ENCODE assay signal across 8 mouse cellular contexts in genomic region chr7:45361243-45361804, GRCm38 (mm10). TPM values are rescaled to one million over a fixed set of nuclear protein-coding genes. Genes with fewer than 3 reads are reported as not detected.
A peak's percentile ranks its signal among the peaks of the same experiment; 100 is the strongest.
DNase-seq lines count a peak whose midpoint lies in the region.

No protein-coding gene starts in this region.

- H3K36me3 ChIP-seq in megakaryocyte, embryonic 14.5 days (replicated peaks; ENCODE audit: low read length) = no peaks in the 10 kb centered on the region

- DNase-seq in Muller cell, postnatal 12 days (ENCODE audit: inconsistent ontology term) = peak; percentile 92
- DNase-seq in cerebellum, adult 9-10 months = peak; percentile 92
- DNase-seq in frontal cortex, postnatal 36 days (ENCODE audit: low spot score in 2 of 2) = peak; percentile 75 to 82
- DNase-seq in induced T-regulatory cell, adult 2 months (ENCODE audit: low read depth) = peak; percentile 95
- peak; percentile 72 to 85 for DNase-seq in left cerebral cortex, adult 9 months (ENCODE audit: low spot score in 2 of 2)
- peak; percentile 89 for DNase-seq in right cerebral cortex, adult 18-20 months
- peak; percentile 79 for DNase-seq in yolk sac, embryonic 10.5 days (ENCODE audit: low spot score)

- H3K4me3 ChIP-seq in megakaryocyte, embryonic 14.5 days (replicated peaks) = peak overlapping the region; percentile 90

- peaks cover 38% of the 10 kb centered on the region for H3K4me1 ChIP-seq in megakaryocyte, embryonic 14.5 days

- peaks cover 89% of the 10 kb centered on the region for H3K27me3 ChIP-seq in megakaryocyte, embryonic 14.5 days (replicated peaks)

- no peaks in the 10 kb centered on the region for H3K9me3 ChIP-seq in megakaryocyte, embryonic 14.5 days

RNA-seq across cellular contexts. Expression of gene Ppfia3, which starts 5.5 kb away (rescaled TPM):
- polyA plus RNA-seq in megakaryocyte, embryonic 14.5 days (2012; ENCODE audit: insufficient read depth, low replicate concordance) = 0.79 TPM in 1 of 2 replicates, not detected in the other

RNA-seq across cellular contexts. Expression of gene Lin7b, which starts 9.1 kb away (rescaled TPM):
- 4.1 TPM in 1 of 2 replicates, not detected in the other for polyA plus RNA-seq in megakaryocyte, embryonic 14.5 days (2012; ENCODE audit: insufficient read depth, low replicate concordance)

RNA-seq across cellular contexts. Expression of gene Hrc, which starts 26.2 kb away (rescaled TPM):
- polyA plus RNA-seq in megakaryocyte, embryonic 14.5 days (2012; ENCODE audit: insufficient read depth, low replicate concordance) = not detected in 2 replicates

RNA-seq across cellular contexts. Expression of gene Trpm4, which starts 27.7 kb away (rescaled TPM):
- polyA plus RNA-seq in megakaryocyte, embryonic 14.5 days (2012; ENCODE audit: insufficient read depth, low replicate concordance) = 7.6 TPM in 1 of 2 replicates, not detected in the other

RNA-seq across cellular contexts. Expression of gene Snrnp70, which starts 34.2 kb away (rescaled TPM):
- 154 and 515 TPM in 2 replicates for polyA plus RNA-seq in megakaryocyte, embryonic 14.5 days (2012; ENCODE audit: insufficient read depth, low replicate concordance)

Comparison
In these comparisons a context has a peak if more than half of its experiments do, and no peak if none do; other contexts are left out.
1. Peak in every context shown above with its lines: DNase-seq and H3K4me3 ChIP-seq.